Mouse (Mus musculus) heart, postnatal 4 days (tissue): Measurements from ENCODE around the gene Prkg1. TPM values are rescaled to one million over a fixed set of nuclear protein-coding genes. Genes with fewer than 3 reads are reported as not detected.
"Not testable (repeated sequence)": the region's sequence is repeated elsewhere in the genome, so short reads cannot be mapped to it uniquely, and the experiment has no call there.

Experiments used
- DNase-seq: peaks from one replicate; pipeline ENCODE4 v3.0.0; 2021
- total RNA-seq, 2 experiments: library from RNA; stranded (reverse); gene quantifications; 2 replicates each; pipeline ENCODE4 v1.2.3; 2021

Prkg1 gene
- total RNA-seq, 2 experiments from 2014 or later: 22.5 to 23.9 TPM

- no peak for DNase-seq
Measured at GRCm38 (mm10) chr19:31283617-31284016, 481.2 kb downstream of the Prkg1 start.

GRCm38 (mm10) chr19:31279797-31280486 is 484.9 kb downstream of the Prkg1 start:
- DNase-seq: peak; percentile 24

GRCm38 (mm10) chr19:31262438-31262837 is 502.4 kb downstream of the Prkg1 start:
- DNase-seq: no peak

DNA sequence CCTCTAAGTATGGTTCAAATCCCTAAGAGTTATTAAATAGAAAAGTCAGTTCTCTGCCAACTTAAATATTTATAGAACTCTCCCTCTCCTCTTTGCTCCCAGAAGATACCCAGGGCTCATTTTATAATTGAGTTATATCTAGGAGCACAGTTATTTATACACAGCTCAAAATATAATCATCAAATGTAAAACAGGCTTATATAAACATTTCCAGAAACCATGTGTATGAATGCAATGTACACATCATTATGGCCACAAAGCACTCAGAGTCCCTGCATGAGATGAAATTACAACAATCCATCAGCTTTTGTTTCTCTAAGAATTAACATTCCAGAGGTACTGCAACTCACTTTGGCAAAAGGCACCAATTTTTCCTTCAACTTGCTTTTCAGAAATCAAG is 504.3 kb downstream of the Prkg1 start:
- no peak for DNase-seq

DNA sequence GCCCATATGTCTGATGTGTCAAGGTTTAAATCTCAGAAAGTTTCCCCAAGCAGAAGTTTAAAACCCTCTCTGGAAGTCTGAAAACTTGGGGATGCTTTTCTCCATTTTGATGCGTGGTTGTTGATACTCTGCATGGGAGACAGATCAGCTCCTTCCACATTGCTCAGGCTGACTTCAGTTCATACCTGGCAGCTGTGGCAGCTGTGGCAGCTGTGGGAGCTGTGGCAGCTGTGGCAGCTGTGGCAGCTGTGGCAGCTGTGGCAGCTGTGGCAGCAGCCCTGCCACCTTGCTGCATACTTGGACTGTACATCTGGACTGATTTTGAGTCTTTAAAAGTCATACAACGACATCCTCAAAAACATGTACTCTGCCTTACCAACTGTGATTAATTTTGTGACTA is 509.1 kb downstream of the Prkg1 start:
- DNase-seq: no peak

DNA sequence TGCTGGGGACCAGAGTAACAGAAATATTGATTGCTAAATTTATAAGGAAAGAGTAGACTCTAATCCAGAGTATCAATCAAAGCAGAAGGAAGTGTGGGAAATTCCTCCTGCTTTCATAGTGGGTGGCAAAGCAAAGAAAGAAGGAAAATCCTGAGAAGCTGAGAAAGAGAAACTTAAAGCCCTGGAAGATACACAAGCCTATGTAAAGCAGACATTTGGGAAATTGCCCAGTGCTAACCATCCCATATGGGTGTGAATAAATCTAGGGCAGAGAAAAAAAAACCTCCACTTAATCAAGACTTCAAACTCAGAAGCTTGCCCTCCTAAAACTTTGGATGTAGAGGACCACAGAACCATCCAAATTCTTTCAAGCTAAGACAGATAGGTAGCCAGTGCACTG is 532.4 kb downstream of the Prkg1 start:
- no peak for DNase-seq

DNA sequence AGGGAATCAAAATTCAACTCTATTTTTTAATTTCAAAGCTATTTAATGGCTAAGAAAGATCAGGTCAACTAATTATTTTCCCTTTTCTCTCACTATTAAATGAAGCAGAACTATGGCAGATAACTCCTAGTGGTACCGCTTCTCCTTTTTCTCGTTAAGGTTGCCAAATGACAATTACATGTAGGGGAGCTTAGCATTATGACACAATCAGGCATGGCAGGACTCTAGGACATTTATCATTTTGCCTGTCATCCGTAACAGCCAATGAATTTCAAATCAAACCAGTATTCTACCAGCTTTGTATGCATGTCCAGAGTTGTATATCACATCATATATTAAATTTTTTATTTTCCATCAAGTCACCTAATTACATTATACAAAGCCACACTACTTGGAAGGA is 536.4 kb downstream of the Prkg1 start:
- DNase-seq: no peak

GRCm38 (mm10) chr19:31223457-31223856 is 541.4 kb downstream of the Prkg1 start:
- no peak for DNase-seq

DNA sequence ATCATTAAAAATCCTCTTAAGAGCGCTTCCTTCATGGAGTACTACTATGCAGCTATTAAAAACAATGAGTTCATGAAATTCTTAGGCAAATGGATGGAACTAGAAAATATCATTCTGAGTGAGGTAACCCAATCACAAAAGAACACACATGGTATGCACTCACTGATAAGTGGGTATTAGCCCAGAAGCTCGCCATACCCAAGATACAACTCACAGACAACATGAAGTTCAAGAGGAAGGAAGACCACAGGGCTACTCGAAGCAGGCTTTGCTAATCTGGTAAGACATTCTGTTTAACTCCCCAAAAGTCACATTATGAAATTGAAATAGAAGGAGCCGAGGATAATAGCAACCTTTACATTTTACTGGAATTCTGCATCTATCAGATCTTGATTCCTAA is 545.6 kb downstream of the Prkg1 start:
- not testable (repeated sequence) for DNase-seq

- DNase-seq: no peak
Measured at GRCm38 (mm10) chr19:31210850-31211249, 554.0 kb downstream of the Prkg1 start.

GRCm38 (mm10) chr19:31210449-31210848 is 554.4 kb downstream of the Prkg1 start:
- no peak for DNase-seq

- DNase-seq: no peak
Measured at GRCm38 (mm10) chr19:31199583-31199982, 565.2 kb downstream of the Prkg1 start.

GRCm38 (mm10) chr19:31198461-31198860 is 566.4 kb downstream of the Prkg1 start:
- no peak for DNase-seq

- no peak for DNase-seq
Measured at GRCm38 (mm10) chr19:31197076-31197475, 567.8 kb downstream of the Prkg1 start.

GRCm38 (mm10) chr19:31188559-31189218 is 576.1 kb downstream of the Prkg1 start:
- DNase-seq: no peak

- DNase-seq: no peak
Measured at GRCm38 (mm10) chr19:31180757-31181156, 584.1 kb downstream of the Prkg1 start.

GRCm38 (mm10) chr19:31177279-31177922 is 587.4 kb downstream of the Prkg1 start:
- no peak for DNase-seq

DNA sequence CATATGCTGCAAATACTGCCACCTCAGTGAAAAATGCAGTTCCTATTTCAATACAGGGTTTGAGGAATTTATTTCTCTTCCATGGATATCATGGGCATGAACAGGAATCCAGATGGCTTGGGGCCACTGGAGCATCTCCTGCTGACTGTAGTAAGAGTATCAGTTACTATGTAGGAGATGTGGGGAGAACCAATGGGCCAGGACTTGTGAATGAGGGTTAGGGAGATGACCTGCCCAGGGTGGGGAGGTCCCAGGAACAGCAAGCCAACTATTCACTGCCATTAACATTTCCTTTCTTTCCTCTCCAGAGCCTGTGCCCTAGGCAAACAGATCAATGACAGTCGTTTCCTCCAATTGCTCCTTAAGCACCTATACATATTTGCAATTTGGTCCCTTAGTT is 593.8 kb downstream of the Prkg1 start:
- DNase-seq: no peak

- DNase-seq: no peak
Measured at GRCm38 (mm10) chr19:31158944-31159460, 605.8 kb downstream of the Prkg1 start.

DNA sequence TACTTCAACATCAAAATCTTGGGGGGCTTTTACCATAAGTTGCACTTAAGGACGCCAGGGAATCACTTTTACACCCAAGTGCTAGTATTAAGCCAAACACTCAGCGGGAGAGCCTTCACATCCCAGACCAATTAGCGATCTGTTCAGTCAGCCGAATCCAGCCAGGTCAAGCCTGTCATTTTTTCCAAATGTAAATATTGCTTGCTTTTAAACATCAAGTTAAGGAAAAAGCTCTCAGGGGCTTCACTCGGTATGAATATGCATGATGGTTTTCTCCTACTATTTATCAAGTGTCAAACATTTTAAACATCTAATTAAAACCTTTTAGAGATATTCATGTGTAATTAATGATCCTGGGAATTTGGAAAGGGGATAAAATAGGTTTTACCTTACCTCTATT is 611.4 kb downstream of the Prkg1 start:
- no peak for DNase-seq

DNA sequence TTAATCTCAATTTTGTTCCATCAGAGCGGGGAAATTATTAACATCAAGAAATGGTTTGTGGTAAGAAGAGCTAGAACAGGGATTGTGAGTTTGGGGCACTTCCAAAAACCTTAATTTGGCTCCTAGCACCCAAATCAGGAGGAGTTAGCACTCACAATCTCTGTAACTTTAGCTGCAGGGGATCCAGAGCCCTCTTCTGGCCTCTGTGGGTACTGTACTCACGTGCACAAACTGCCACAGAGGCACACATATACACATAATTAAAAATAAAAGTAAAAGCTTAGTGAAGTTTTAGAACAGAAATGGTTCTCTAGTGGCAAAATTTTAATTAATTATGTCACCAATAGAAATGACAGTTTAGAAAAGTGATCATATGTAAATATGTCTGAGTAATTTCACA is 614.9 kb downstream of the Prkg1 start:
- DNase-seq: no peak

GRCm38 (mm10) chr19:31147457-31147856 is 617.4 kb downstream of the Prkg1 start:
- DNase-seq: no peak

GRCm38 (mm10) chr19:31146156-31146555 is 618.7 kb downstream of the Prkg1 start:
- DNase-seq: no peak

DNA sequence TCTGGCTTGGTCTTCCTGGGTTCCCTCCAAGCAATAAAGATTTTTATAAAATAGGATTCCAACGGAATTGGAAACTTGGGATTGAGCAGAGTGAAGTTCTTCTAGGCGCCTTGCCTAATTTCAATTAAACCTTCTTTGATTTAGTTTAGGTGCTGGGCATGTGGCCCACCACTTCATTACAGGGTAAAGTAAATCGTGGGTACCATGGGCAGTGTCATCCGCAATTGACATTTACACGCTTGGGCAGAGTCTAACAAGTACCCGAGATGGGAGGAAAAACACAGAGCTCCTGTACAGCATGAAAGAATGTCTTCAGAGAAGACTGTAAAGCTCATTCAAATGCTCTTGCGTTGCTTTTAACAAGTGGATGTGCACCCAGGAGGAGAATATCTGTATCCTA is 622.9 kb downstream of the Prkg1 start:
- DNase-seq: no peak
